Mouse (Mus musculus) spleen, postnatal 36 days (tissue): ENCODE results near the gene Pigu.

Source experiments
- DNase-seq, 2 experiments: peaks; one replicate each; pipeline ENCODE4 v3.0.0; 2022; ENCODE audit warnings: low spot score in 2 of 2, mixed read lengths in 1 of 2

Pigu gene

DNA sequence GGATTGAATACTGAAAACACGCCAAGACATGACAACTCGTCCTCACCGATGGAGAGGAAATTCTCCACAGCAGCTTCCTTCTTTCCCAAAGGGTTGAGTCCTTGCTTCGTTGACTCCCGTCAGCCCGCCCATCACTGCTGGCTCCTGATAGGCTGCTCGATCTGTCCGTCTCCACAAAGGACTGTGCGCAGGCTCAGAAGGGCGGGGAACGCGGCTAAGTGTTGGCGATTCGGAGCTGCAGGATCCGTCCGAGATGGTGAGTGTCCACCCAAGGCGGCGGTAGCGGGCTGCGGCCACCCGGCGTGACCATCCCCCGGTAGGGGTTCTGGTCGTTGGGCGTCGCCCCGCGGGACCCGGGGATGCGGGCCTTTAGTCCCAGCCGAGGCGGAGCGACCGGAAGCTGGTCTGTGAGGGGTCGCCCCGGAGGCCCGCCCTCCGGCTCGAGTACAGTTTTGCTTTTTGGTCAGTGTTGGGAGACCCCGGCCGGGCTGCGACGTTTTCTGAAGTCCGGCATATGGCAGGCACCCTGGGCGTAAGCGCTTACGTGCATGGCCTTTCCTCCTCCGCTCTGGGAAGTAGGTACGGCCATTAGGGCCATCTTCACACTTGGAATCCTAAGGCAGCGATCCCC is 120.8 kb downstream of the Pigu start, which contains the start of gene Dynlrb1:
Gene Dynlrb1, plus strand, starts transcription at position 172 of the 631 bp plus-strand sequence.
- DNase-seq, result peak; percentile 92 to 94

GRCm38 (mm10) chr2:155235746-155236361 is 121.4 kb downstream of the Pigu start:
- DNase-seq, result no peak
